Mouse (Mus musculus): ENCODE measurements around the gene Dact3. TPM values are rescaled to one million over a fixed set of nuclear protein-coding genes. Genes with fewer than 3 reads are reported as not detected.

The Dact3 gene
- polyA plus RNA-seq, 1 experiment from 2014 or later, result 2.6 TPM

Other genes with a start within 250 kb of the Dact3 start
- not detected in 2 replicates for gene Ceacam15, start 199.6 kb upstream of the Dact3 start, polyA plus RNA-seq (2015; fragmentation: Nextera tagmentation; extraction: Ambion mirVana)
- gene Ceacam9, start 153.4 kb upstream of the Dact3 start, polyA plus RNA-seq (2015; fragmentation: Nextera tagmentation; extraction: Ambion mirVana), result 0.15 and 0.20 TPM in 2 replicates
- 364 and 377 TPM in 2 replicates for gene Ap2s1, start 136.9 kb upstream of the Dact3 start, polyA plus RNA-seq (2015; fragmentation: Nextera tagmentation; extraction: Ambion mirVana)
- 9.8 and 10.7 TPM in 2 replicates for gene Slc1a5, start 94.0 kb upstream of the Dact3 start, polyA plus RNA-seq (2015; fragmentation: Nextera tagmentation; extraction: Ambion mirVana)
- gene Strn4, start 59.4 kb upstream of the Dact3 start, polyA plus RNA-seq (2015; fragmentation: Nextera tagmentation; extraction: Ambion mirVana), result 189 and 204 TPM in 2 replicates
- 23.1 and 29.0 TPM in 2 replicates for gene Fkrp, start 58.6 kb upstream of the Dact3 start, polyA plus RNA-seq (2015; fragmentation: Nextera tagmentation; extraction: Ambion mirVana)
- 6.6 TPM in 2 replicates for gene Prkd2, start 32.4 kb upstream of the Dact3 start, polyA plus RNA-seq (2015; fragmentation: Nextera tagmentation; extraction: Ambion mirVana)
- 1.9 and 4.5 TPM in 2 replicates for gene Gng8, start 16.5 kb downstream of the Dact3 start, polyA plus RNA-seq (2015; fragmentation: Nextera tagmentation; extraction: Ambion mirVana)
- gene Ptgir, start 31.2 kb downstream of the Dact3 start, polyA plus RNA-seq (2015; fragmentation: Nextera tagmentation; extraction: Ambion mirVana), result 0.15 TPM in 2 replicates
- gene Calm3, start 48.8 kb downstream of the Dact3 start, polyA plus RNA-seq (2015; fragmentation: Nextera tagmentation; extraction: Ambion mirVana), result 308 and 333 TPM in 2 replicates
- gene Pnmal2, start 69.4 kb downstream of the Dact3 start, polyA plus RNA-seq (2015; fragmentation: Nextera tagmentation; extraction: Ambion mirVana), result 85.3 and 118 TPM in 2 replicates
- 50.1 and 60.9 TPM in 2 replicates for gene Pnmal1, start 84.4 kb downstream of the Dact3 start, polyA plus RNA-seq (2015; fragmentation: Nextera tagmentation; extraction: Ambion mirVana)
- 3.7 and 4.1 TPM in 2 replicates for gene Gm42372, start 107.8 kb downstream of the Dact3 start, polyA plus RNA-seq (2015; fragmentation: Nextera tagmentation; extraction: Ambion mirVana)
- 7.3 and 8.9 TPM in 2 replicates for gene Ccdc8, start 117.4 kb downstream of the Dact3 start, polyA plus RNA-seq (2015; fragmentation: Nextera tagmentation; extraction: Ambion mirVana)
- gene Ppp5c, start 152.6 kb downstream of the Dact3 start, polyA plus RNA-seq (2015; fragmentation: Nextera tagmentation; extraction: Ambion mirVana), result 115 and 121 TPM in 2 replicates
- 4.4 TPM in 2 replicates for gene Hif3a, start 187.1 kb downstream of the Dact3 start, polyA plus RNA-seq (2015; fragmentation: Nextera tagmentation; extraction: Ambion mirVana)
- 2.2 and 3.4 TPM in 2 replicates for gene Psg16, start 198.7 kb downstream of the Dact3 start, polyA plus RNA-seq (2015; fragmentation: Nextera tagmentation; extraction: Ambion mirVana)